Mouse (Mus musculus) E14TG2a.4 (cell line): ENCODE results near the gene Gm20388.

Experiments
- H3K27me3 ChIP-seq: 2 replicates; pipeline ENCODE4 v1.6.1; 2014; ENCODE audit warnings: low read length, control low read depth; ENCODE audit not compliant: insufficient read depth
- H3K36me3 ChIP-seq: 2 replicates; pipeline ENCODE4 v1.6.1; 2014; ENCODE audit warnings: low read length, control low read depth; ENCODE audit not compliant: insufficient read depth
- H3K4me1 ChIP-seq: replicated peaks from 2 replicates; pipeline ENCODE4 v1.6.1; 2014; ENCODE audit warnings: low read depth, low read length, control low read depth
- H3K4me3 ChIP-seq: replicated peaks from 2 replicates; pipeline ENCODE4 v1.5.1; 2014; ENCODE audit warnings: mild to moderate bottlenecking, low read length
- H3K9me3 ChIP-seq: 2 replicates; pipeline ENCODE4 v1.6.1; 2014; ENCODE audit warnings: low read length, control low read depth
- CTCF ChIP-seq: conservative IDR thresholded peaks from 2 replicates; pipeline ENCODE4 v1.5.1; 2014; ENCODE audit warnings: low read length
- NANOG ChIP-seq: IDR thresholded peaks from 2 replicates; pipeline ENCODE4 v1.6.1; 2014; ENCODE audit warnings: borderline replicate concordance, low read length, mixed read lengths
- POU5F1 ChIP-seq: IDR thresholded peaks from 2 replicates; pipeline ENCODE4 v1.6.1; 2014; ENCODE audit warnings: low read length, borderline replicate concordance

Gm20388 gene

GRCm38 (mm10) chr8:122737071-122737470 lies 2826.4 kb downstream of the Gm20388 start:
- peaks cover 27% of the 10 kb centered on the region for H3K4me1 ChIP-seq
- H3K36me3 ChIP-seq: no peaks in the 10 kb centered on the region
- H3K9me3 ChIP-seq: no peaks in the 10 kb centered on the region
- TF ChIP-seq NANOG: no peak
- peaks cover 19% of the 10 kb centered on the region for H3K27me3 ChIP-seq
- no peak overlapping the region for H3K4me3 ChIP-seq

DNA sequence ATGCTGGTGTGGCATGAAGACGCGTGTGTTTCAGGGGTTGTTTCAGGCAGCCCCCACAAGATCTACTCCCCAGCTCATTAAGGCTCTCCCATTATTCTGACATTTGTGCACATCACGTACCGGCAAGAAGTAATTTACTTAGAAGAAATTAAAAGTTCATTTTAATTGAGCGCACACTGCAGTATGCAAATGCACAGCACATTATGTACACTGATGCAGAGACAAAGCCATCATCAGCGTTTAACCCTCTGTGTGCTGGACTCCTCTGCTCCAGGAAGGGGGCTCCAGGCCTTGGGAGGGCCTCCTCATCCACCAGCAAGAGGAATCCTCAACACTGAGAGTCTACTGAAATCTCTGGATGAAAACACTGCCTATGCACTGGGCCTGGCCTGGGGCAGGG lies 2827.2 kb downstream of the Gm20388 start:
- no peaks in the 10 kb centered on the region for H3K36me3 ChIP-seq
- peaks cover 27% of the 10 kb centered on the region for H3K4me1 ChIP-seq
- no peak for TF ChIP-seq CTCF
- TF ChIP-seq POU5F1: no peak
- no peak for TF ChIP-seq NANOG
- peaks cover 21% of the 10 kb centered on the region for H3K27me3 ChIP-seq
- no peaks in the 10 kb centered on the region for H3K9me3 ChIP-seq
- no peak overlapping the region for H3K4me3 ChIP-seq

- peak overlapping the region; percentile 51 for H3K4me3 ChIP-seq
- no peak for TF ChIP-seq POU5F1
- TF ChIP-seq CTCF: no peak
- TF ChIP-seq NANOG: no peak
- H3K27me3 ChIP-seq: peaks cover 22% of the 10 kb centered on the region
- H3K4me1 ChIP-seq: peaks cover 27% of the 10 kb centered on the region
- H3K9me3 ChIP-seq: no peaks in the 10 kb centered on the region
- no peaks in the 10 kb centered on the region for H3K36me3 ChIP-seq
These were observed 2828.6 kb downstream of the Gm20388 start for GRCm38 (mm10) chr8:122739102-122739725.

DNA sequence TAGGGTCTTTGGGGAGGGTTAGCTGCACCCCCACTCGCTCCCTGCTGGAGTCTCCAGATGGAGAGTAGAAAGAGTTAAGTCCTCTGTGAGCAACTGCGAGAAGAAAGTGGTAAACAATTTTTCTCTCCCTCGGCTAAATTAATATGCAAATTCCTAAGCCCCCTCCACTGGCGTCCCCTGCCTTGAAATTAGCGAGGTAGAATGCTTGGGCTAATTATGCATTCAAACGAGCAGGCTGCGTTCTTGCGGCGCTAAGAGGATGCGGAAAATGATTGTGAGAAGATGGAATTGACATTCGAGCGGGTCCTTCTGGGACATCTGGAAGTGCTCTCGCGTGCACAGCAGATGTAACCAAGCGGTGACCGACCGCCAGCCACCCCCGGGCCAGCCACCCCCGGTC lies 2831.8 kb downstream of the Gm20388 start:
- Histone ChIP-seq H3K4me1 (peaks cover 25% of the 10 kb centered on the region), H3K27me3 (peaks cover 43% of the 10 kb centered on the region), H3K9me3 (no peaks in the 10 kb centered on the region), H3K4me3 (no peak overlapping the region), H3K36me3 (no peaks in the 10 kb centered on the region)
- TF ChIP-seq NANOG: no peak
- no peak for TF ChIP-seq POU5F1
- TF ChIP-seq CTCF: no peak

- H3K27me3 ChIP-seq: peaks cover 42% of the 10 kb centered on the region
- TF ChIP-seq POU5F1 (no peak), NANOG (no peak), CTCF (no peak)
- peak overlapping the region; percentile 20; the same call in 1 of the 2 replicates for H3K4me3 ChIP-seq
- H3K4me1 ChIP-seq: peaks cover 14% of the 10 kb centered on the region
- no peaks in the 10 kb centered on the region for H3K36me3 ChIP-seq
- H3K9me3 ChIP-seq: no peaks in the 10 kb centered on the region
These were observed 2834.5 kb downstream of the Gm20388 start for GRCm38 (mm10) chr8:122745022-122745749.

GRCm38 (mm10) chr8:122745750-122746275 lies 2835.2 kb downstream of the Gm20388 start:
- H3K36me3 ChIP-seq: no peaks in the 10 kb centered on the region
- peaks cover 14% of the 10 kb centered on the region for H3K4me1 ChIP-seq
- H3K27me3 ChIP-seq: peaks cover 42% of the 10 kb centered on the region
- TF ChIP-seq NANOG (no peak), POU5F1 (no peak), CTCF (no peak)
- H3K4me3 ChIP-seq: peak overlapping the region; percentile 20; the same call in 1 of the 2 replicates
- H3K9me3 ChIP-seq: no peaks in the 10 kb centered on the region

DNA sequence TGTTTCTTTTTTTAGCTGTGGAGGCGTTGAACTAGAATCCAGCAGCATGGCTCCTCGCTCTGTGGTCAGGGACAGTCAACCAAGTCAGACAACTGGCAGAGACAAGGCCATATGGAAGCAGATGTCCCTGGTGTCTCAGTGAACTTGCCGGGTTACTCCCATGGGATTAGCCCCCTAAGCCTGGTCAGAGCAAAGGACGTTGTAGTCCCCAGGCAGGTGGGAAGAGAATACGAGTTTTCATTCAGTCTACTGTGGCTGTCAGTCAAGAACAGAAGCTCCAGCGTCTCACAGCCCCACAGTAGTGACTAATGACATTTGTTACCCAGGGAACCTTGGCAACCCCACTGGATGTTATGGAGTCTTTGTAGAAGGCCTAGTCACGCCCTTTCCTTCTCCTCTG lies 2835.8 kb downstream of the Gm20388 start:
- Histone ChIP-seq H3K4me1 (peaks cover 14% of the 10 kb centered on the region), H3K36me3 (no peaks in the 10 kb centered on the region), H3K27me3 (peaks cover 45% of the 10 kb centered on the region), H3K9me3 (no peaks in the 10 kb centered on the region), H3K4me3 (no peak overlapping the region)
- no peak for TF ChIP-seq CTCF
- no peak for TF ChIP-seq POU5F1

DNA sequence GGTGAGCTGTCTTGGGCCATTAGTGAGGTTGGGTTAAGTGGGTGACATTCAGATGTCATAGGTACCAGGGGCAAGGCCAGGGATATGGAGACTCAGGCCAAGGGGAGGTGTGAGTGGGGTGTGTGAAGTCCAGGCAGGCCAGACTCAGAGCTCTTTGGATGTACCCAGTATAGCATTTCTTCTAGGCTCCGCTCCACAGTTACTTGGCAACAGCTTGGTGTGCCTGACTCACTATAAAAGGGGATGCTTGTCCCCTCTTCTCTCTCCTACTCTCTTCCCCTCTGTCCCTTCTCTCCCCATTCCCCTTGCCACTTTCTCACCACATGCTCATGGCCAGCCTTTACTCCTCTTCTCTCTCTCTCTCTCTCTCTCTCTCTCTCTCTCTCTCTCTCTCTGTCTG lies 2837.2 kb downstream of the Gm20388 start:
- Histone ChIP-seq H3K36me3 (no peaks in the 10 kb centered on the region), H3K4me3 (no peak overlapping the region), H3K4me1 (peaks cover 20% of the 10 kb centered on the region), H3K27me3 (peaks cover 51% of the 10 kb centered on the region), H3K9me3 (no peaks in the 10 kb centered on the region)
- TF ChIP-seq CTCF (no peak), POU5F1 (no peak), NANOG (no peak)
